Mouse (Mus musculus): ENCODE measurements around the gene Kbtbd2.
A peak's percentile ranks its signal among the peaks of the same experiment; 100 is the strongest.

Gene Kbtbd2

DNA sequence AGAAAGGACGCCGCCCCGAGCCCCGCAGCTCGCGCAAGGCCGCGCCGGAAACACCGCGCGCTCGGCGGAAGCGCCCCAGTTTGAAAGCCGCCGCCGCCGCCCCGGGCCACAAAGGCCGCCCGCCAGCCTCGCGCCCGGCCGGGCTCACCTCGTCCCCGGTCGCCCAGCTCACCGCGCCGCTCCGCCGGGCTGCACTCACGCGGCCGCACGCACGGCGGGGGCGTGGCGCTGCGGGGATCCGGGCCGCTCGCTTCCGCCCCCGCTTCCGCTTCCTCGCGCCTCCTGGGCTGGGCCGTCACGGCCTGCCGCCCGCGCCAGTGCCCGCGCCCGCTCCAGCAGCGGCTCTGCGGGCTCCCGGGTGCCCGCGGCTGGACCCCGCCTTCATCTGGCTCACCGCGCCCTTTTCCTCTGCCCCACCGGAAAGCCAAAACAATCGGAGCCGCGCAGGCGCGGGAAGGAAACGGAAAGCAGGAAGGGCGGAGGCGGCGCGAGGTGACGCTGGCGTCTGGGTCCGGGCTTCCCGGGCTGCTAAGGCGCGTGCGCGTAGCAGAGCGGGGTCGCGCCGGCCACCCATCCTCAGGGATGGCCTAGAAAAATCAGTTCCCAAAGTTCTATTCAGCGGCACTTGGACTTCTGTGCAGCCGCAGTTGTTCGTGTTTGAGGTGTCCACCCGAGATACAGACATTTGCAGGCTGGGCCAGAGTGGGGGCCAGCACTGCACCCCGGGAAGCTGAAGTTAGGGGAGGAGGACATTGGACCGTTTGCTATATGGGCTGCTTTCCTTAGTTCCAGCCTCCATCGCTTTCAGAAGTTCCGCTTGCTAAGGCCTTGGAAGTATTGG lies at the start of gene Kbtbd2:
Gene Kbtbd2 (minus strand): TSS at position 503 of the 841 bp plus-strand sequence.
- peak; percentile 92 to 94 for DNase-seq (ENCODE audit: low spot score in 2 of 2)

- no peak for DNase-seq (ENCODE audit: low spot score in 2 of 2)
Observed at GRCm38 (mm10) chr6:56844365-56844764, 46.8 kb upstream of the Kbtbd2 start.

- no peak for DNase-seq (ENCODE audit: low spot score in 2 of 2)
Observed at GRCm38 (mm10) chr6:56843229-56843628, 45.6 kb upstream of the Kbtbd2 start.

GRCm38 (mm10) chr6:56837621-56838020 lies 40.0 kb upstream of the Kbtbd2 start:
- DNase-seq (ENCODE audit: low spot score in 2 of 2), result no peak

GRCm38 (mm10) chr6:56837166-56837565 lies 39.6 kb upstream of the Kbtbd2 start:
- no peak for DNase-seq (ENCODE audit: low spot score in 2 of 2)

DNA sequence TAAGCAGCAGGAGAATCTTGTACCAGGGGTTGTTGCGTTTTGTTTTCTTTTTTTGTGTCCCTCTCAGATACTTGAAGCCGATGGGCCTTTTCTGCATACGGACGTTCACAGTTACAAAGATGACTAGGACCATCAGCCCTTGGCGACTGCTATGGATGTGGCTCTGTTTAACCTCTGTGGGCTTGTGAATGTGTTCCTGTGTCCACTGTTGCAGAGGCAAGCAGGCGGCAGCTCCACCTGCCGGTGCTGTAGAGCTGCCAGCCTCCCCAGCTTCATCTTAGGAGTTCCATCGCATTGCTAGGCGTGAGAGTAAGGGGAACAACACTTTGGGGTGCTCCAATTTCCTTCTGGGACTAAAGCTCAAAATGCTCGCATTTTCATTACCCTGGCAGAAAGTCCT lies 37.9 kb upstream of the Kbtbd2 start:
- DNase-seq (ENCODE audit: low spot score in 2 of 2), result no peak

DNA sequence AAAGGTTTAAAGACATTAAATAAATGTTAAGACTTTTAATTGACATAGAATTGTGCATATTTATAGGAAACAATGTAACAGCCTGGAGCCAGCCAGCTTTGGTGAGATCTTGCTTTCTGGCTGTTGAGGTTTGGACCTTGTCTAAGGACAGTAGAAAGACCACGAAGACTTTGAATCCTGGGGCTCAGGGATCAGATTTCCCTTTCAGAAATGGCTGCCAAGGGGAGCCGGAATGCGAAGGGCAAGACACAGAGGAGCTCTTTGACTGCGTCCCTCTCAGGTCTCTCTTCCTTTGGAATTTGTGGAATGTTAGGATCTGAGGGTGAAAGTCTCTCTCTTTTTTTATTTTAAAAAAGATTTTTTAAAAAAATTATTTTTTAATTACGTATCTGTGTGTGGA lies 37.2 kb upstream of the Kbtbd2 start:
- DNase-seq (ENCODE audit: low spot score in 2 of 2), result no peak

DNA sequence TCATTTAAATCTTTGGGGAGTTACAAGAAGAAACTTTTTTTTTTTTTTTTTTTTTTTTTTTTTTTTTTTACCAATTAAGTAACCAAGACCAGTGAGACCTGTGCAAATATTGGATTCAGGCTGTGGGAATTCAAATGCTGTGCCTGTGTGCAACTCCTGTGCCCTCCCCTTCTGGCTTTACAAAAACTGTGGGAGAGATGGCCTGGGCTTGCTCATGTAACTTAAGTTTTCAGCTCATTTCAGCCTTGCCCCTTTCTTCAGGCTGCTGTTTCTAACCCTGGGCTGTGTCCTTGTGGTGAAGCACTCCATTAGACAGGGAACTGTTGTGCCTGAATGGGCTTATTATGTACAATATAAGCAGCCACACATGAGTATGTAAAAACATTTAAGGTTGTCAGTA lies 35.2 kb upstream of the Kbtbd2 start:
- no peak for DNase-seq (ENCODE audit: low spot score in 2 of 2)

DNA sequence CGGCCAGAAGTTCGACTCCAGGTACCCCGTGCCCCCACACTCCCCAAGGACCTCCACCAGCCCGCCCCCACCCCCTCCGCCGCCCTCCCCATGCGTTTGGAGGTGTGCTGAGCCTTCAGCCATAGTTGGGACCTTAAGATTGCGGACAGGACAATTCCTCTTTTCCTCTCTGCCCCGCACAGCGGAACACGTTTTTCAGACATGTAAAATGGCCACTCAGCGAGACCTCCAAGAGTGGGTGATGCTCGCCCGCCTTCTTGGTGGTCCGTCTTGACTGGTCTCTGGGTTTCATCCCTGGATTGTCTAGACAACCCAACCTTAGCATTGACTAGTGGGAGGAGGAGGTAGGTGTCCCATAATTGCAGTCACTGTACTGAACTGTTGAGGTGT lies 34.8 kb upstream of the Kbtbd2 start:
- DNase-seq (ENCODE audit: low spot score in 2 of 2), result no peak

GRCm38 (mm10) chr6:56831697-56832406 lies 34.2 kb upstream of the Kbtbd2 start, which contains the start of gene Fkbp9:
TSS of gene Fkbp9 (plus strand) at chr6:56832059.
- peak; percentile 18 to 38 for DNase-seq (ENCODE audit: low spot score in 2 of 2)

- DNase-seq (ENCODE audit: low spot score in 2 of 2), result no peak
Observed at GRCm38 (mm10) chr6:56825657-56826056, 28.0 kb upstream of the Kbtbd2 start.

- DNase-seq (ENCODE audit: low spot score in 2 of 2), result no peak
Observed at GRCm38 (mm10) chr6:56819124-56819487, 21.5 kb upstream of the Kbtbd2 start.

DNA sequence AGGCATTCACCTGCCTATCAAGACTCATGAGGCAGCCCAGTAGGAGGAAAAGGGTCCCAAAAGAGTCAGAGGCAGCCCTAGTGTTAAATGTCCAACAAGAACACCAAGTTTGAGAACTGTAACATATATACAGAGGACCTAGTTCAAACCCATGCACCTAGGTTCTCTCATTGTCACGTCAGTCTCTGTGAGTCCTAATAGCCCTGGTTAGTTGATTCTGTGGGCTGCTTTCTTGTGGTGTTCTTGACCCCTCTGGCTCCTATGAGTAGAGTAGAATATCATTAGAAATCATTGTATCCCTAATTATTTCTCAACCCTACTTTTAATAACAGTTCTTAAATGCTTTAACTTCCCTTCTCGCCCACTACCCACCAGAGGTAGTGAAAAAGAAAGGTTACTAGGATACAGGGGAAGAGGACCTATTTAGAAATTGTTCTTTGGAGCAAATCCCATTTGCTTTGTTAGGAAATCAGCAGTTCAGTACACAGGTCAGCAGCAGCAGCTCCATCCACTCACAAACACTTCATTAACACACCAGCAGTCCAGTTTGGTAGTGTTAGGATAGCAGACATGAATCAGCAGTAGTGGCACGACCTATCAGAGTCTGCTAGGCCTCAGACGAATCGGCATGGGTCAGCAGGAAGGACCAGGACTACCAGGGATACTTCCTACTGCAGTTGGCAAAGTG lies 21.0 kb upstream of the Kbtbd2 start:
- no peak for DNase-seq (ENCODE audit: low spot score in 2 of 2)

DNA sequence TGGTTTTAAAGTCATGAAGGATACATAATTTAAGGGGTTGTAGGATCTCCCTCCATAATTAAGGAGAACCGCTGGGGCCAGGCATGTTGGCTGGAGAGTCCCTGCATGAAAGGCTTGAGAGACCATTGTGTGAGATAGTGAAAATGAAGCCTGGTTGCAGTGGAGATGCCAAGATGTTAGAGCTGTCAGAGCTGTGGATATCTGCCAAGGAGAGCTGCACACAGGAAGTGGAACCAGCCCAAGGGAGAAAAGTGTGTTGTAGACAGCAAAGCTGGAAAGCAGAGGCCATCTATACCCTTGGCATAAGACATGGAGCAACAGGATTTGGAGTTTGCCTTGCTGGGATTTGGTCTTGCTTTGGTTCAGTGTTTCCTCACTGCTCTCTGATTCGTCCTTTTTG lies 15.7 kb upstream of the Kbtbd2 start:
- DNase-seq (ENCODE audit: low spot score in 2 of 2), result no peak

DNA sequence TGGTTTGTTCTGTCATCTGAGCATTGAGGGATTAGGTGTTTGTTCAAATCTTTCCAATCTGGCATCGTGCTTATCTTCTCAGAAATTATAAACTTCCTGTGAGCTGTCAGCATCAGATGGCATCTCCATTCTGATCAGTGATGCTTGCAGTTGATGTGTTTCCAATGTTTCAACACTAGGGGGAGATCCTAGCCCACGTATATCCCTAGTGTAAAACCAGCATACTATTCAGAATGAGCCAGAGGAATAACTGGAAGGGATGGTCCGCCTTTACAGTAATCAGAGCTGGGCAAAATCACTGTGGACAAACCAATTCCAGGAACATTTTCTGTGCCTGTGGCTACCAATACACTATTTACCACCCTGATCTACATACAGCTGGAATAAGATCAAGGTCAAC lies 11.0 kb upstream of the Kbtbd2 start:
- peak in 1 of 2 experiments; percentile 32 for DNase-seq (ENCODE audit: low spot score in 2 of 2)

DNA sequence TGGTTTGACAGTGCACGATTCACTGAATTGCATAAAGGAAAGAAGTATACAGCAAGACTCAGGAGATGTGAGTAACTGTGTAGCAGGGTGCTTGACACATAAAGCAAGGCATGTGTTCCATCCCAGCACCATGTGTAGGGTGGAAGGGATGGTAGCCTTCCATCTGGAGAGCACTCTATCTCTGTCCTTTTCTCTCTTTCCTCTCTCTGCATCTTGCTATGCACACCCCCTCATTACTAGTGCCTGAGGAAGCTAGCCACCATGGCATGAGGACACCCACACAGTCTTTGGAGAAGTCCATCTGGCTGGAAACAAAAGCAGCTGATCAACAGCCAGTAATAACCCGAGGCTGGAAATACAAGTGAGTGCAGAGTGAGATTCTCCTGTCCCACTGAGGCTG lies 8.6 kb upstream of the Kbtbd2 start:
- no peak for DNase-seq (ENCODE audit: low spot score in 2 of 2)

DNA sequence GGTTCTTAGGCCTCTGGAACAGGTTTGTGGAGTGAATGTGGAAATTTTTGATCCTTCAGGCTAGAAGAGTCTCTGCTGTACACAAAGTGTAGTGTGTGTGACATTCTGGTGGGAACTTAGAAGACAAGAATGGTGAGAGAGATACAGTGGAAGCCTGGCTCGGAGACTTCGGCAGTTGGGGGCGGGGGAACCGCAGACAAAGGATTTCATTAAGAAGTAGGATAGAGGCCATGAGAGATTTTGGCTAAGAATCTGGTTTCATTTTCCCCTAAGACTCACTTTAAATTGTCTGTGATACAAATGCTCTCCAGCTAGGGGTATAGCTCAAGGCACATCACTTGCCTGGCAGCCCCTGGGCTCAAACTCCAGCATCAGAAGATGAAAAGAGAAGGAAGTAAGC lies 7.4 kb upstream of the Kbtbd2 start:
- no peak for DNase-seq (ENCODE audit: low spot score in 2 of 2)

GRCm38 (mm10) chr6:56798152-56798465 lies 496 bp upstream of the Kbtbd2 start:
- no peak for DNase-seq (ENCODE audit: low spot score in 2 of 2)

DNA sequence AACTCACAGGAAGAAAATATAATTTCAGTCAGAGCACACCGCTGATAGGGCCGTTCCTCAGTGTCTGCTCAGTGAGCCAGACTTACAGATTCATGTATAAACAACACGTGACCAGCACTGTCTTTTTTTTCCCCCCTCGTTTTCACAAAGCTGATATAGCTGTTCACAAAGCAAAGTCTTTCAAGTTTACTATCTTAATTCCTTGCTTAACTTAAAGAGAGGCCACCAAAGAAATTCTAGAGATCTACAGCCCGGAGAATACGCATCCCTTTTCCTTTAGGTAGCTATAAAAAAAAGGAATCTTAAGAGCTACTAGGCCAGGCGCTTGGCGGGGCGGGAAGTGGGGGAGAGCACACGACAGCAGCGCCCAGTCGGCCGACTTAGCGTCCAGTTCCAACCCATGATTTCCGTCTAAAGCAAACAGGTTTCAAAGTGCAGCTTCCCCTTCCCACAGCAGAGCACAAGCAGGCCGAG lies 908 bp downstream of the Kbtbd2 start:
- peak; percentile 31 to 61 for DNase-seq (ENCODE audit: low spot score in 2 of 2)

GRCm38 (mm10) chr6:56796232-56796631 lies 1.4 kb downstream of the Kbtbd2 start:
- no peak for DNase-seq (ENCODE audit: low spot score in 2 of 2)

DNA sequence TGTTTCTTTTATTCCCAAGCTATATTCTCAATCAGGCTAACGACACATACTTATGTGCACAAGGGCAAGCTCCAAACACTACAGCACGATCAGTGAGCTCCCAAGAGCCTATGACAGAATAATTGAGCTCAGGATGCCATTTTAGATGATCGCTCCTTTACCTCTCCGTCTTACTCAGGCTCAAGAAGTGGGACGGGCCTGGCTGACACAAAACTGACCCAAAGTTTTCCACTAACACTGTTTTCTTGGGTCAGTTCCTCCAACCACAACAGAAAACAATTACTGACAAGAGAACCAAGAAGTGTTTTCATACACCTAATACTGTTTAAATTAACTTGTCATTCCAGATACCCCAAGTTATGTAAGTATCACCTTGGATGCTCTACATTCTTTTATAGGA lies 2.8 kb downstream of the Kbtbd2 start:
- no peak for DNase-seq (ENCODE audit: low spot score in 2 of 2)

- no peak for DNase-seq (ENCODE audit: low spot score in 2 of 2)
Observed at GRCm38 (mm10) chr6:56789336-56789735, 8.3 kb downstream of the Kbtbd2 start.

DNA sequence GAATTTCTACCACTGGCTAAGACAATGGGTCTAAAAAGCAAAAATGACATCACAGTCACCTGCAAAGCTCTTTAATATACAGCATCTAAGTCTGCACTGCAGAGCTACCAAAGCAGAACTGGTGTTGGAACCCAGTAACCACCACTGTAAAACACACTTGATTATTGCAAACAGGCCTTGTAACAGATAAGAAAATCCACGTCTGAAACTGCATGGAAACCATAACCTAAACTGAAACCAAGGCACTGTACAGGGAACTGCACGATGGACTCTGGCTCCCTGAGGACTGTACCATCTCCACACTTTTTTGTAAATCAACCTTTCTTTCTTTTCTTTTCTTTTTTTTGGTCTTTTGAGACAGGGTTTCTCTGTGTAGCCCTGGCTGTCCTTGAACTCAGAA lies 9.9 kb downstream of the Kbtbd2 start:
- DNase-seq (ENCODE audit: low spot score in 2 of 2), result no peak

Measured in spleen, postnatal 10 days (tissue).